Mouse (Mus musculus) embryo, embryonic 10.5 days (tissue): ENCODE data around the gene Hist1h2ab.
"Not testable (repeated sequence)": the region's sequence is repeated elsewhere in the genome, so short reads cannot be mapped to it uniquely, and the experiment has no call there.

ENCODE experiments used
- DNase-seq: peaks from one replicate; pipeline ENCODE4 v3.0.0-alpha.2; 2015; ENCODE audit warnings: low spot score

The Hist1h2ab gene

DNA sequence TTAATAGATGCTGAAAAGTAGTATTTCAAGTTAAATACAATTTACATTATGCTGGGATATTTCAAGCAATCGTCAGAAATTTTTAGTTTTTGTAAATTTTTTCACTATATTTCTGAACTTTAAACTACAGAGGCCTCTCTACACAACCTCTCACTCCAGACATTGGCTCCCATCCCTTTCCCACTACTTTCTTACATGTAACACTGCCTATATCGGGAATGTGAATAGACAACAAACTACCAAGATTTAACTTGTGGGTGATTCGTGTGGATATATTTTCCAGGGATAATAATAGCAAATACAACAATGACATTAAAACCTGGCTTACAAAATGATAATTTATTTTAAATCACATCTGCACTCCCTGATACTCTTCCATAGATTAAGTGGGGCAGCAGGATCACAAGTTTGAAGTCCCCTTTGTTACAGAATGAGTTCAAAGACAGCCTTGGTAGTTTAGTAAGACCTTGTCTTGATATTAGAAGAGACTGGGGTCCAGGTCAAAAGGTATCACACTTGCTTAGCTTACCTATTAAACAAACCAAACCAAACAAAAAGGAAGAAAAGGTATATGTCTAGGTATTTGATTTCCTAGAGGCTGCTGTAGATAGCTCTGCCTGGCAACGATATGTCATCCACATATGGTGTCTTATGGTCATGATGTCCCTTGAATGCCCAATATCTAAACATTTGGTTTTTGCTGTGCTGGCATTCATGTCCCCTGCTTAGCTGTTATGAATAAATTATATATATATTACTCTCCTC is 2.6 kb downstream of the Hist1h2ab start:
- DNase-seq: peak; percentile 54

DNA sequence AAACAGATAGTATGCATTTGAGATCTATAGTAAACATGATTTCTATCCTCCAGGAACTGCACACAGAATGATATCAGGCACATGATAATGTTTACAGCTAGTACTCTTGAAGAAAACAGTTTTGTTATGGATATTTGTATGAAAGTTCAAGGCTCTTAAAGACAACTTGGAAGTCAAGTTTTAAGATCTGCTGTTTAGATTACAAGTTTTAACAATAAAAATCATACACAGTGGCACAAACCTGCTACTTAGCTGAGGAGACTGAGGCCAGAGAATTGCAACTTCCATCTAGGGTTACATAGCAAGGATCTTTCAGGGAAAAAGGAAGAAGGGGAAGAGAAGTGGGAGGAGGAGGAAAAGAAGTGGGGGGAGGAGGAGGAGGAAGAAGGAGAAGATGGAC is 4.1 kb downstream of the Hist1h2ab start:
- no peak for DNase-seq

DNA sequence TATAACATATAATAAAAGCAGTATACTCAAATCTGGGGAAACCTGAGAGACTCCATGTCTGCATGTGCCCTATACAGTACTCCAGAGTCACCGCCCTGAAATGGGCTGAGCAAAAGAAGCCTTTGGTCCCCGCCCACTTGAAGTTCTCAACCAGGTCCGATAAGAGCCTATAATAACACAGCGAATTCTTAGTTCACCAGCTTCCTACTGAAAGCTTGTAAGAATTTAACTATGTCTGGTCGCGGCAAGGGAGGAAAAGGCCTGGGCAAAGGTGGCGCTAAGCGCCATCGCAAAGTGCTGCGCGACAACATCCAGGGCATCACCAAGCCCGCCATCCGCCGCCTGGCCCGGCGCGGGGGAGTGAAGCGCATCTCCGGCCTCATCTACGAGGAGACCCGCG is 5.9 kb downstream of the Hist1h2ab start, which contains the start of gene Hist1h4b:
Hist1h4b (plus strand) TSS at position 224 of the 400 bp plus-strand sequence.
- DNase-seq: peak; percentile 99

DNA sequence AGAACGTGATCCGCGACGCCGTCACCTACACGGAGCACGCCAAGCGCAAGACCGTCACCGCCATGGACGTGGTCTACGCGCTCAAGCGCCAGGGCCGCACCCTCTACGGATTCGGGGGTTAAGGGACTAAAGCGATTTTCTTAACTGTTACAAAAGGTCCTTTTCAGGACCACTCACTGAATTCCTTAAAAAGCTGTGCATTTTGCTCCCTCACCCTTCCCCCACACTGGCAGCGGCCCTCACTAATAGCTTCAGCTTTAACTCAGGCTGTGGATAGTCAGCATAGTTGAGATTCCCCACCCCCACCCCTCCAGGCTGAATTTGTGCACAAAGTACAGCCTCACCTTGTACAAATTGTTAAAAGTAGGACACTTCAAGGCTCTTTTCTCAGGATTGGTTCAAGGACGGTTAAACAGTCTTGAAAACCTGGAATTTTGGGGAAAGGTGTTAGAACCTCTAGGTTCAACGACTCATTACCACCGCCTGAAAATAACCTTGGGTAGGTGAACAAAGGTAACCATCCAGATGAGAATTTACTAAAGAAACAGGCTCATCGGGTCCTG is 6.4 kb downstream of the Hist1h2ab start:
- peak; percentile 81 for DNase-seq

DNA sequence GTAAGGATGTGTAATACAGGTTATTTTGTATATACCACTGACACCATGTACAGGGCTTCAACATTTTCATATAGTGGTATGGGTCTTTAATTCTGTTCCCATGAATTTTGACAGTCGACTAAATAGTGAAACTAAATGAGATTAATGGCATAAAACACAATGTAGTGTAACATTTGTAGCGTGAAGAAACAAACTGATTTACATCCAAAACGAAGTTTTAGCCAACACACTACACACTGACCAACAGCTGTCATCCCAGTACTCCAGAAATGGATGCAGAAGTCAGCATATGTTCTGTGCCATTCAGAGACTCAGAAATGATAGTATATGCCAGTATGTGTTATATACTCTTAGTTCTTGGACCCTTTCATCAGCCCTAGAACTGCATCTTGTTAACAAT is 7.0 kb downstream of the Hist1h2ab start:
- peak; percentile 39 for DNase-seq

DNA sequence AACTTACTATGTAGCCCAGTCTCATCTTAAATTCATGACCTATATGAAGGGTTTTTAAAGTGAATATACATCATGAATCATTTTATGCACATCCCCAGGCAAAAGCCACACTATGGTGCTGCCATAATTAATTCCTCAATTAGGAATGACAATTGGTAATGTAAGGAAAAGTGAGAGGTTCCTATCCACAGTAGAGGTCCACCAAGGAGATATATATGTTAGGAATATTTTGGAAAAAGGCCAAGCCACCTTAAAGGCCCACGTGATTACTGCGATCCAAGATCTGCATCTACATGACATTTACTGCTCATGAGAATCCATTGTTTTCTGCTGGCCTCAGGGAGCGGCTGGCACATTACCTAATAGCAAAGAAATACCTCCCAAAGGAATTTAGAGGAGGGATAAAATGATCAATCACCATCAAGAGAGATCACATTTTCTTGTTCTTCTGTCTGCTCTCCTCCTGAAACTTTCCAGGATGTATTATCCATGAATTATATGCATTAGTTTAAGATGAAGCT is 8.4 kb downstream of the Hist1h2ab start:
- peak; percentile 19 for DNase-seq

DNA sequence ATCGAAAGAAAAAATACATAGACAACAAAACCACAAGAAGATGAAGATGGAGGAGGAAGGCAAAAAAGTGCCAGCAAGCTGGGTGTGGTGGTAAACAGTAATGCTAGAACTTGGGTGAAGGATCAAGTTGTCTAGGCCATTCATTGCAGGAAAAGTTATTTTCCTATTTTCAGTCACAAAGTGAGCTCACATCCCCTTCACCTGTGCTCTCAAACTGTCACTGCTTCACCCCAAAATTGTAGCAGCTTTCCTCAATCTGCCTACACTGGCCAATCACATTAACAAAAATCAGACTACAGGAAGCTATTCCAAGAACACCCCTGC is 9.0 kb downstream of the Hist1h2ab start:
- DNase-seq: no peak

DNA sequence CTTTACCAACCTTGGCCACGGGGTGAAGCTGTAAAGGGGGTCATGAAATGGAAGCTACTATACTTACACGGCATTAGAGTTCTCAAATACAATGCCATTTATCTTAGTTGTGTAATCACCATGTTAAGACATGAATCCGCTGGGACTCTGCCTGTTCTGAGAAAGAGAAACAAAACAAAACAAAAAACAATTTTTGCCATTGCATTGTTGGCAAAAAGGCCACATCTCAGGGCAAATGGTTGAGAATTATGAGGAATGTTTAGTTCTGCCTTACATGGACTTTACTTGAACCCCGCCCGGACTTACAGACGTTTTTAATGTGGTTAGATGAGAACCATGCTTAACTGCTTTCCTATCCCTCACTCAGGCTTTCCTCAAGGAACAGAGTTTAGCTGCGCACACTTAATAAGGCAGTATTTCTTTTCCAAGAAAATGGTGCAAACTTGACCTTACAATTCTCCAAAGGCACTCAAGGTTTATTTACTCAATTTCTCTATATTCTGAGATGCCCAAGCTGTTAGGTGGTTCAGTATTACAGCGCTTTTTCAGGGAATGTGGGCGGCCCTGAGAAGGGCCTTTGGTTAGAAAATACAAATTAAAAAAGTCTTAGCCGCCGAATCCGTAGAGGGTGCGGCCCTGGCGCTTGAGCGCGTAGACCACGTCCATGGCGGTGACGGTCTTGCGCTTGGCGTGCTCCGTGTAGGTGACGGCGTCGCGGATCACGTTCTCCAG is 9.5 kb downstream of the Hist1h2ab start:
- peak; percentile 76 for DNase-seq

DNA sequence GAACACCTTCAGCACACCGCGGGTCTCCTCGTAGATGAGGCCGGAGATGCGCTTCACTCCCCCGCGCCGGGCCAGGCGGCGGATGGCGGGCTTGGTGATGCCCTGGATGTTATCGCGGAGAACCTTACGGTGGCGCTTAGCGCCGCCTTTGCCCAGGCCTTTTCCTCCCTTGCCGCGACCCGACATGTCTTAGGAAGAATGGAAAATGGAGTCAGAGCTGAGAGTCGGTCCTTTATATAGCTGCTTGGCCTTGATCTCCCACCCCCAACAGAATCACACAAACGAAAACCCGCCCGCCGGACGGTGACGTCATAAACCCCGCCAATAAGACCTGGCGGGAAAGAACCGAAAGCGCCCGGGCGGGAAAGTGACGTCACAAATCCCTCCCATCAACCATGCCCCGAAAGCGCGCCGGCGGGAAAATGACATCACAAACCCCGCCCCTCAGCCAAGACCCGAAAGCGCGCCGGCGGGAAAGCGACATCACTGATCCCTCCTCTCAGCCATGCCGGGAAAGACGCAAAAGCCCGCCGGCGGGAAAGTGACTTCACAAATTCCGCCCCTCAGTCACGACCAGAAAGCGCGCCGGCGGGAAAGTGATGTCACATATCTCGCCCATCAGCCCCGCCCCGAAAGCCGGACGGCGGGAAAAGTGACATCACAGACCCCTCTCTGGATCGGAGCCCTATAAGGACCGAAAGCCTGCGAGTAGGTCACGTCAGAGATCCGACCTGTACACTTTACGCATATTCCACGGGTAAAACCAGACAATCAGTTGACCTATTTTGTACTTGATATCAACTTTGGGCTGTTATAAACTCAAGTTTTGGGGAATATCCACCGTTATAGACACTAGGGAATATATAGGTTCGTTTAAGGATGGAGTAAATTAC is 10.3 kb downstream of the Hist1h2ab start, which contains the start of gene Hist1h4a:
Hist1h4a (minus strand) TSS at position 259 of the 893 bp plus-strand sequence.
- DNase-seq: peak; percentile 99

DNA sequence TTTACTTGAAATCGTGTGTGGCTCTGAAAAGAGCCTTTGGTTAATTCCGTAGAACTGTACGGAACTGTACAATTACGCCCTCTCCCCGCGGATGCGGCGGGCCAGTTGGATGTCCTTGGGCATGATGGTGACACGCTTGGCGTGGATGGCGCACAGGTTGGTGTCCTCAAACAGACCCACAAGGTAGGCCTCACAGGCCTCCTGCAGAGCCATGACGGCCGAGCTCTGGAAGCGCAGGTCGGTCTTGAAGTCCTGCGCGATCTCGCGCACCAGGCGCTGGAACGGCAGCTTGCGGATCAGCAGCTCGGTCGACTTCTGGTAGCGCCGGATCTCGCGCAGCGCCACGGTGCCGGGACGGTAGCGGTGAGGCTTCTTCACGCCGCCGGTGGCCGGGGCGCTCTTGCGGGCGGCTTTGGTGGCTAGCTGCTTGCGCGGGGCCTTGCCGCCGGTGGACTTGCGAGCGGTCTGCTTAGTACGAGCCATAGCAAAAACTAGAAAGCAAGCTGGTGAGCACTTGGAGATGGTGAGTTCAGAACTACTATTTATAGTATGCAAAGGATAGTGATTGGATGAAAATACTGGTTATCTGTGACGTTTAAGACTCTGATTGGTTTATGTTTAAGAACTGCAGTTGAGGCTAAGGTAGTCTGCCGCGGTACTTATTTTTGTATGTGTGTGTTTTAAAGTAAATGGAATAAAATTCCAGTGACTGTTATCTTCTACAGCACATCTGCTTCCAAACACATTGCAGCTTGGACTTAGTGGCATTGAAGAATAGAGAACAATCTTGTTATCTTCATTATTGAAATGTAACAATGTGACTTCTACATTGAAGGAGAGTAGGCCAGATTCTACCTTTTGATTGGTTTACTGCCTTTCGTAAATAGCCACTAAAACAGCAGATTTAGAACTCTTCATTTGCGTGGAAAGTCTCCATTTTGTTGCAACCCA is 11.2 kb downstream of the Hist1h2ab start, which contains the start of gene Hist1h3a:
Hist1h3a (minus strand) TSS at position 516 of the 951 bp plus-strand sequence.
- DNase-seq: peak; percentile 90

DNA sequence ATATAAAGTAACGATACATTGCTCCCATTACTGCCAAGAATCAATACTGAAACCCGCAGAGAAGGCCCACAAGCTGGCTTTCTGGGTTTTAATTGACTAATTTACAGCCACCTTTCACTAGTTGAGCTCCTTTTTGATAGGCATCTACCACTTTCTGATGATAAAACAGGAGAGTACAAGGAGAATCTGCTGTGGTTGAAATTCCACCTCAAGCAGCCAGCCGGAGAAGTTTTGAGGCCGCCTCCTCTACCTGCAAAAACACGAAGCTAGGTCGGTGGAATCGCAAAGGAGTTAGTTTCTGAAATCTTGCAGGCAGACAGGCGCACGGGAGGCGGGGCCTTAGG is 12.3 kb downstream of the Hist1h2ab start:
- DNase-seq: no peak

DNA sequence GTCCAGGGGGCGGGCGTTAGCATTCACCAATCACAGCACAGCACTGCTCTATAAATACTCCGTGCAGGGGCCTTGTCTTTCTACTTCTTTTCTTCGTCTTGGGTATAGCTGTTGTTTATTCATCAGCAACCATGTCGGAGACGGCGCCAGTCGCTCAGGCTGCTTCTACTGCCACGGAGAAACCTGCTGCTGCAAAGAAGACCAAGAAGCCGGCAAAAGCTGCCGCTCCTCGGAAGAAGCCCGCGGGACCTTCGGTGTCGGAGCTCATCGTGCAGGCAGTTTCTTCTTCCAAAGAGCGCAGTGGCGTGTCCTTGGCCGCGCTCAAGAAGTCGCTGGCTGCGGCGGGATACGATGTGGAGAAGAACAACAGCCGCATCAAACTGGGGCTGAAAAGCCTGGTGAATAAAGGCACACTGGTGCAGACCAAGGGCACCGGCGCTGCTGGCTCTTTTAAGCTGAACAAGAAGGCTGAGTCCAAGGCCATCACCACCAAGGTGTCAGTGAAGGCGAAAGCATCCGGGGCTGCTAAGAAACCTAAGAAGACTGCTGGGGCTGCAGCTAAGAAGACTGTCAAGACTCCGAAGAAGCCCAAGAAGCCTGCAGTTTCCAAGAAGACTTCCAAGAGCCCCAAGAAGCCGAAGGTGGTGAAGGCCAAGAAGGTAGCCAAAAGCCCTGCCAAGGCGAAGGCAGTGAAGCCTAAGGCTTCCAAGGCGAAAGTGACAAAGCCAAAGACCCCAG is 12.8 kb downstream of the Hist1h2ab start, which contains the start of gene Hist1h1a:
Hist1h1a (plus strand) TSS at position 81 of the 738 bp plus-strand sequence.
- peak; percentile 98 for DNase-seq

DNA sequence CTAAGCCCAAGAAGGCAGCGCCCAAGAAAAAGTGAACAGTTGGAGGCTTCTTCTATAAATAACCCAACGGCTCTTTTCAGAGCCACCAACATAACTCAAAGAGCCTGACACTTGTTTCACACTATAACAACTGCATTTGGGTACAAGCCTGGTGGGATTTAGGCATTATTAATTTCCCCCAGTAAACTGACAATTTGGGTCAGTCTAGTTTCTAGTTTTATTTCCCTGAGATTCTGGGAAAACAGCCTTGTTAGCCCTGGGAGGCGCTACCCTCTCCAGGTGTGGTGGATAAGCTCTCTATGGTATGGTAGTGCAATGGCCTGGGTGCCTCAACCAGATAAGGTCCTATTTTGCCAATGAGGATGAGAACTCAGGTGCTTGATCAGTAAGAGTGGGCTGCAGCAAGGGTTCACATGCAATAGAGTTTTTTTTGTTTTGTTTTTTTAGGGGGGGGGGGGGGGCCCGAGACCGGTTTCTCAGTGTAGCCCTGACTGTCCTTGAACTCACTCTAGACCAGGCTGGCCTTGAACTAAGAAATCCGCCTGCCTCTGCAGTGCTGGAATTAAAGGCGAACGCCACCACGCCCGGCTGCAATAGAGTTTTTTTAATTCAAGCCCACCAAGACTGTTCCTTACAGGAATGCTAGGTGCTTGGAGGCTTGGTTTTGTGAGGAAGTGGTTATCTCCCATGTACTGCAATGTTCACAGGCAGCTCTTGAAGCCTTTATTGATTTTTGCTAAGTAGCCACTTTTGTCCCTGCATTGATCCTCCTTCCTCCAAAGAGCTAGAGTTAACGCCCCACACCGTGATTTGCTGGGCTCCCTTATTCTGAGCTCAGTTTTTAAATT is 13.6 kb downstream of the Hist1h2ab start:
- DNase-seq: peak; percentile 61

DNA sequence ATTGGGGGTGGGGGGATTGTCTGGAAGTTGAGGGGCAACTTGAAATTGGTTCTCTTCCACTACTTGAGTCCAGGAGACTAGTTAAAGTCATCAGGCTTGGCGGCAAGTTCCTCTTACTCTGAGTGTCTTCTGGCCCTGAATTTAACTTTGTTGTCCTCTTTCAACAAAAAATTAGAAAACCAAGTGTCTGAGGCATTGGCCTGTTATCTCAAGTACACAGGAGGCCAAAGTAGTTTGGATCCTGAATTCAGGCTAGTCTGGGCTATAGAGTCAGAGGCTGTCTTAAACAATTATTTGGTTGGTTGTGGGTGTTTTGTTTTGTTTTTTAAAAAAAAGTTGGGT is 14.2 kb downstream of the Hist1h2ab start:
- no peak for DNase-seq

DNA sequence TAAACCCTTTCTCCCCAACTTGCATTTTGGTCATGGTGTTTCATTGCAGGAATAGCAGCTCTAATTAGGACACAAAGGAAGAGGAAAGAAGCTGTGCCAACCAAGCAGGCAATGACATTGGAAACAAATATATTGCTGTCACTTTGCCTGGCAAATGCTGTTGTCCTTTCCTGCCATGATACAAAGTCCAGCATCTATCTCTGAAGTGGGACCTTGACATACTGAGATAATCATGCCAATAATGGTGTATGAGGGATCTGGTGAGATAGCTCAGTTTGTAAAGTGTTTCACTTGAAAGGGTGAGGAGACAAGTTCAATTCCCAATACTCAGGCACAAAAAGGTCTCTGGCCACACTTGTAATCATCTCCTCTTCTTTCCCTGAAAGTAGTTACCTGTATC is 15.8 kb downstream of the Hist1h2ab start:
- no peak for DNase-seq

DNA sequence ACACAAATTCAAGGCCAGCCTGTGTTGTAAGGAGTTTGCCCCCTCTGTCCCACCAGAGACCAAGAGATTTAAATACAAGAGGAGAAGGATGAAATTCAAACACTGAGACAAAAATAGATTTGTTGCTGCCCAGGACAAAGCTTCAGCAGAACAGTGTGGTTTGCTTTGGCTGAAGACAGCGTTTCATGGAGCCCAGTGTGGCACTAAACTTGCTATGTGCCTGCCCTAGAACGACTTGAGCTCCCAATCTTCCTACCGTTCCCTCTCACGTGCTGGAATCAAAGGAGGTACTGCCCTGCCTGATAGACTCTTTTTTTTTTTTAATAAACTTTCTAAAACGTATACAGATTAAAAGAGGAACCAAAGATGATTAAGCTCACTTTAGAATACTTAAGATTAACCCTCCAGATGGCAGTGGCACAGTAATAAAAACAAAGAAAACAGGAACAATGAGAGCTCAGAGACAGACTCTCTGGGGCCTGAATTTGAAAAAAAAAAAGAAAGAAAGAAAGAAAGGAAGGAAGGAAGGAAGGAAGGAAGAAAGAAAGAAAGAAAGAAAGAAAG is 18.0 kb downstream of the Hist1h2ab start:
- no peak for DNase-seq

DNA sequence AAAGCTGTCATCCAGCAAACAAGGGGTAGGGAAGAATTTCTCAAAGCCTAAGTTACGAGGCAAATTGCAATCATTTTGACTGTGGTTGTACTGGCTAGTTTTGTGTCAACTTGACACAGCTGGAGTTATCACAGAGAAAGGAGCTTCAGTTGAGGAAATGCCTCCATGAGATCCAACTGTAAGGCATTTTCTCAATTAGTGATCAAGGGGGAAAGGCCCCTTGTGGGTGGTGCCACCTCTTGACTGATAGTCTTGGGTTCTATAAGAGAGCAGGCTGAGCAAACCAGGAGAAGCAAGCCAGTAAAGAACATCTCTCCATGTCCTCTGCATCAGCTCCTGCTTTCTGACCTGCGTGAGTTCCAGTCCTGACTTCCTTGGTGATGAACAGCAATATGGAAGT is 18.7 kb downstream of the Hist1h2ab start, which contains the start of gene Trim38:
Trim38 (plus strand) TSS at position 301 of the 400 bp plus-strand sequence.
- DNase-seq: not testable (repeated sequence)

DNA sequence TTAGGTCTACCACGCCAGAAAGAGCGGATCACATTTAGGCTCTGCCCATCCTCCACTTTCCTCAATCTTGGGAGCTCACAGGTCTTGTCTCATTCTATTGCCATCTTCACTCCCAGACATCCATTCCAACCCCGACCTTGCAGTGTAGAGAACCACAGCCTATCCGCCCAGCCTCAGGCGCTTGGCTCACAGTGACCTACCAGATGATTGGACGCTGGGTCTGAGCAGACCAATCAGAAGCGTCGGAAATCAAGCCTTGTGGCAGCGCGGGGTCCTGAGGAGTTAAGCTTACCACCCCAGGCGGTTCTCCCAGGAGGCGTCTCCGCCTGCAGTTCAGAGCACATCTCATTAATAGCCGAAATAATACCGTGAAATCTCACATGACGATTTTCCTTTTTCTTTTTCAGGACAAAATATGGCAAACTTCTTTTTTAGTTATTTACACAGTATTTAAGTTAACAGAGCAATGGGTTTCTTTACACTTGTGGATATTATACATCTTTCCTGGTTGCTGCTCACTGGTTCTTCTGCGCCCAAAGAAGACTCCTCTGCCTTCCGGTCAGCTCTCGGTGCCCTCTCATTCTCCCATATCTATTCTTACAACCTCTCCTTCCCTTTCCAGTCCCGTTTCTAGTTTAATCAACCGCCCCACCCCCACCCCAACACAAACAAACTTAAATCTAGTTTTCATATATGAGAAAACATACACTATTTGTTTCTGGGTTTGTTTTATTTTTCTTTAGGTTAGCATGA is 21.8 kb downstream of the Hist1h2ab start:
- peak; percentile 83 for DNase-seq
